Mouse (Mus musculus) c-Kit-positive CD71-negative TER-119-negative erythroid progenitor cells, embryonic 14.5 days (primary cell): ENCODE measurements around the gene Sac3d1.
A peak's percentile ranks its signal among the peaks of the same experiment; 100 is the strongest.

Experiments used
- DNase-seq: peaks from one replicate; pipeline ENCODE4 v3.0.0-alpha.2; 2013; ENCODE audit warnings: low read depth

Gene Sac3d1

DNA sequence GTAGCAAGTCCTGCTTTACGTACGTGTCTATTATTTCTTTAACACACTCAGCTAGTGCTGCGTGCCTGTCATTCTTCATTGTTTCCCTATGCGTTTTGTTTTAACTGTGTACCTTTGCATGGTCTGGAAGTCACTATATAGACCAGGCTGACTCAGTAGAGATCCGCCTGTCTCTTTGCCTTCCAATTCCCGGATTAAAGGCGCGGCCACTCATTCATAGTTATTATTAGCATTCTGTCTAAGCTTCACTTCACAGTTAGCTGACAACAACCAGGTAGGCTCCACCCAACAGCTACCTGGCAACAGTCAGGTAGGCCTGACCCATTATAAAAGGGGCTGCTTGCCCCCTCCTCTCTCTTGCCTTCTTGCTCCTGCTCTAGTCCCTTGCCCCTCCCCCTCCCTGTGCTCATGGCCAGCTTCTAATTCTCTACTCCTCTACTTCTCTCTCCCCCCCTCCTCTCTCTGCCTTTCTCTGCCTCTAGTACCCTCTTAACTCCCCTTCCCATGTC is 281 bp upstream of the Sac3d1 start:
- no peak for DNase-seq

DNA sequence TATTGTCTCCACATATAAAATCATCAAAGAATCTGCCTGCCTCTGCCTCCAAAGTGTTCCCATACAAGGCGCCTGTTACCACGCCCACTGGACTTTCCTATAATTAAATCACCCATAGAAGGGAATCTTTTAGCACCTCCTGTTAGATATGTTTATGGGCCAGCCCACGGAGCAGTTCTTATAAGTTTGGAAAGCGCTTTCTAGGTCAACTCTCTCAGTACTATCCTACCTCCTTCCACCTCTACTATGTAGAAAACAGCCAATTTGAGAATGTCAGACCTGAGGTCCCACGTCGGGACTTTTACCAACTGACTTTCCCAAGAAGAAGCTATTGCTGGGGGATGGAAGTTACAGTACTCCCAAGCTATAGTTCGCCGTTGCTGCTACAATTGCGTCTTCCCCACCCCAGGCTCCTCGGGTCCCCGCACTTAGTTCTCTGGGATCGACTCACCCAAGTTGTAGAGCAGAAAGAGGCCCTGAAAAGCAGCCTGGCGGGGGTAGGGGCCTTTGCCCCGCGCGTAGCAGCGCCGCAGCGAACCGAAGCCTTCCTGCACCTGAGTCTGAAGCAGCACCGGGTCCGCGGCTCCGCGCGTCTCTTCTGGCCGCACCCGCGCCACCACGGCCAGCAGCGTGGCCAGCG is 984 bp downstream of the Sac3d1 start:
- no peak for DNase-seq

DNA sequence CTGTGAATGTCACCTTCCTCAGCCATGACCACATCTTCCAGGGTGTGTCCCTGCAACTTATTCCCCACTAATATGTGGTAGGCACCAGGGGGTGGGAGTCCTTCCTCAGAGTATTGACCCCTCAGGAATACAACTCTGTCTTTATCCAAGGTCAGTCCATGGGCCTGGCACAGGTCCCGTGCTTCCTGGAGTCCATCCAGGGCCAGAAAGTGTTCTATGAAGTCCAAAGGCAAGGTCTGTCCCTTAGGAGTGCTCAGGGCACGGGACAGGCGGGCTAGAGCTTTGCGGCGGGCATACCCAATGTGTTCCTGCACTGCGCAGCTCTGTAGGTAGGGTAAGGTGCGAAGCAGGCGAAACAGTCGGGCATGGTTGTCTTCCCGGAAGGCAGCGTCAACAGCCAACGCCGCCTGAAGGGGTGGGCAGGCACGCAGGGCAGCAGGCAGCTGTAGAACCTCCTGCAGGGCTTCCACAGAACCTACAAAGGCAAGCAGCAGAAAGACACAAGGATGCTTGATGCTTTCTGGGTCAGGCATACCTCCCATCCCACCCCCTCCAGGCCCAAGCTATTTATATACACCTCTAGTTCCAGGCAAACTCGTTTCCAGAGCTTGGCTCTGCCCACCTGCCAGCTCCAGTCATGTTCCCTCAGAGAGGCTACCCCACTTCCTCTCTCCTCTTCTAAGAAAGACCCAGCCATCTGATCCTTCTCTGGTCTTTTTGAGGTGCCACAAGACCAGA is 2.2 kb downstream of the Sac3d1 start:
- DNase-seq: no peak

DNA sequence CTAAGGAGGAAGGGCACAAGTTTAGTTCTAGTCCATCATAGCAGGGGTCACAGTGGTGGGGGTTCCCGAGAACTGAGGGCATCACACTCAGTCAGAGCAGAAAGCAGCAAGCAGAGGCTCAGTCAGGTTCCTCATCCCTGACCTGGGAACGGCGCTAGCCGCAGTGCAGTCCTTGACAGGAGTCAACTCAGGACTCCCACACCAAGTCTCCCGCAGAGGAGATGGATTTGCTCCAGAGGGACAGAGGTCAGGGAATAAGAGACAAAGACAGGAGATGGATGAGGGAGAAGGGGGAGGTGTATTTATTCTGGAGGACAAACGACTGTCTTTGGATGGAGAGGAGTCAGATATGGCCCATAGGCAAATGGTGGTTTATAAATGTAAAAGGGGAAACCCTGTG is 5.3 kb downstream of the Sac3d1 start:
- no peak for DNase-seq

DNA sequence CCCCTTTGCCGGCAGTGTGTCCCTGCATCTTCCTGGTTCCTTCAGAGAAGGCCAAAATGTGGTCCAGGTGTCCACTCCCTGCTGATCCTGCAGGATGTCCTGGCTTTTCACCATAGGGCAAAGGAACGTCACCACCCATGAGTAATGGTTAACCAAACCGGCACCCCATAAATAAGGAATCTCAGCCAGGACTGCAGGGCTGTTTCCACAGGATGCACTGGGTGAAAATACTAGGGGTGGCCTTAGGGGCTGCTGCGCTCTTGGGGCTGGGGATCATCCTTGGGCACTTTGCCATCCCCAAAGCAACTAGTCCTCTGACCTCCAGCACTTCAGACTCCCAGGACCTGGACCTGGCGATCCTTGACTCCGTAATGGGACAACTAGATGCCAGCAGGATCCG is 12.9 kb downstream of the Sac3d1 start, which contains the start of gene Naaladl1:
Gene Naaladl1, plus strand, starts transcription at position 197 of the 400 bp plus-strand sequence.
- DNase-seq: no peak

DNA sequence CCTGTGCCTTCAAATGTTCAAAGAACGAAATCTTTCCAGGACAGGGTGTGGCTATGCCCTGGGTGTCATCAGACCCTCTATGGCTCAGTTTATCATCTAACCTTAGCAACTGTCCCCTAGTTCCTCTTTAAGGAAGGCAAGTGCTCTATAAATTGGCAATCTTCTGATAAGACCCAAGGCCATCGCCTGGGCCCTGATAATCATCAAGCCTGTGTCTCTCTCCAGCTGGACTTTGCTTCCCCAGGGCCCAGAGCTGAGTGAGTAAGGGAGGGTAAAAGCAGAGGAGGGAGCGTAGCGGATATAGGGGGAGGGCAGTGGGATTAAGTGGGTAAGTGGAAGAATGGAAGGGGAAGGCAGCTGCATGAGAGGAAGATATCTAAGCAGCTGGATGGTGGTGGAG is 14.0 kb downstream of the Sac3d1 start:
- DNase-seq: no peak

DNA sequence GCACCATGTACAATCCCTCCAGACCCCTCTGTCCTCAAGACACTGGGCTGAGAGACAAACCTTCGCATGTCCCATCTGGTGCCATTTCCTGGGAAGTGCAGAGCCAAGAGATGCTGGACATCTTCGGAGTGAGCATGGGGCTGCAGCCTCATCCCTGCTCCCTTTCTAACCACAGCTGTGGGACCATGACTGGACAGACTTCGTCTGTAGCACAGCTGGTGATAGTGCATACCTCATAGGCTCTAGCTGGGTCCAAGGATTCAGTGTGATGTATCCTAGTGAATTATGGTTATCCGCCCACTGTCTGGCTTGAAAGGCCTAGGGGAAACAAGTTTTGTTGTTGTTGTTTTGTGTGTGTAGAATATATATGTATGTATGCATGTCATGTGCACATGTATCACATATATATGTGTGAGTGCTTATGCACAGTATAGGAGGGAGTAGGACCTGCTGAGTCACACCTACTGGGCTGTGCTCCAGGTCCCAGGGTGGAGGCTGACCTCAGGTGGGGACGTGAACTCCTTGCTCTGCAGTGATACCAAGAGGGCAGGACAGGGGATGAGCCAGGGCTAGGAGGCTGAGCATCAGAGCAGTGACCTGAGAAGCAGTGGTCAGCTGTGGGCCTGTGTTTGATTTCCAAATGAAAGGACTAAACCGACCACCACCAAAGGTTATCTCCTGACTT is 16.1 kb downstream of the Sac3d1 start:
- DNase-seq: no peak

DNA sequence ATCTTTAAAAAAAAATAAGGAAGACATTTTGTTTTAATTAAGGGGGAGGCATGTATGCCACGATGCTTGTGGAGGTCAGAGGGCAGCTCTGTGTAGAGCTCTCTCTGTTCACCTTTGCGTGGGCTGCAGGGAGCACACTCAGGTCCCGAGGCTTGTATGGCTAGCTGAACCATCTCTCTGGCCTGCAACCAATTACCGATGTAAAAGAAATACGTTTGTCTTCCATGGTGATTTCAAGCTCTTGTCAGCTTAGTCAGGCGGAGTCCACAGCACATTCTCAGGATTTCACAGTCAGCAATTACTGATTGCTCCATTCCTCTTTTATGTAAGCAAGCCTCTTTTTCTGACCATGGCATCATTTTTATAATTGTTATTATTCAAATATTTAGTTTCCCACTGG is 17.3 kb downstream of the Sac3d1 start:
- DNase-seq: no peak

DNA sequence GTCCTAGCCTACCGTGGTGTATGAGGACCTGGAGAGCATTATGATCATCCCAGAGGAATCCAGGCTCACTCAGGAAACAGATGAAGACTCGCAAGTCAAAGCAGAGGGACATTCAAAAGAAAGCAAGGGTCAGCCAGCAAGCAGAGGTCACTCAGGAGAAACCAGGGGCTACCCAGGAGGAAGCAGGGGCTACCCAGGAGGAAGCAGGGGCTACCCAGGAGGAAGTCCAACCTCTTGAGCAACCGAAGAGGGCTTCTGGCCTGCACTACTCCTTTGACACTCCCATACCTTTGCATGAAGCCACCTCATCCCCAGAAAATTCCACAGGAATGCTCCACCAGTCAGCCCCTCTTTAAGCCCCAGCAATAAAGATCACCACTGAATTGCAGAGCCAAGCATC is 20.6 kb downstream of the Sac3d1 start:
- no peak for DNase-seq

DNA sequence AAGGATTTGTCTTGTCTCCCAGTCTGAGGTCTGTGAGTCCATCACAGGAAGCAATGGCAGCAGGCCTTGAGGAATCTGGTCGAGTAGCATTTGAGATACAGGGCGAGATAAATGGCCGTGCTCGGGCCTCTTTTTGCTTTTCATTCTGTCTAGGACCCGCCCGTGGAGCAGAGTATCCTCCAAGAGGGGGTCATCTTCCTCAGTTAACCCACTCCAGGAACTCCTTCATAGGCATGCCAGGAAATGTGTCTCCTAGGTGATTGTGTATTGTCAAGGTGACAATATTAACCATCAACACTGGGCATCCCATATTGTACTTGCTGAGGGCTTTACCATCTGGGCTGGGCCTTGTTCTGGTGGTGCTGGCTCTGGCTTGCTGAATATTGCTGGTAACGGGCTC is 24.3 kb downstream of the Sac3d1 start, which contains the start of gene AC131692.1:
Gene AC131692.1, plus strand, starts transcription at position 301 of the 400 bp plus-strand sequence.
- no peak for DNase-seq

DNA sequence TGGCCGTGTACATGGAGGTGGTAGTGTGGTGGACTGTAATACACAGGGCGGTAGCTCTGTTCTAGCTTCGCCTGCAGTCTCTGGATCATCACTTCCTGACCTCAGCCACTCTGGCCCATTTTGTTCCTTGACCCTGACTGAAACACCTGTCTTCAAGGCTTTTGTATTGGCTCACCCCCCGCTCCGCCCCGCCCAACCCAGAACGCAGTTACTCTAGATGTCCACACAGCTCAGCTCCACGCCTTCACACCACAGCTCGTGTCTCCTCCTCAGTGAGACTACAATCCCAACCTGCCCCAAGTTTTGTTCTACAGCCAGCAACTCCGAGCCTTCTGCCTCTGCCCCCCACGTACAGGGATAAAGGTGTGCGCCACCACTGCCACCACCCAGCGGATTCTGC is 29.6 kb downstream of the Sac3d1 start:
- DNase-seq: no peak

DNA sequence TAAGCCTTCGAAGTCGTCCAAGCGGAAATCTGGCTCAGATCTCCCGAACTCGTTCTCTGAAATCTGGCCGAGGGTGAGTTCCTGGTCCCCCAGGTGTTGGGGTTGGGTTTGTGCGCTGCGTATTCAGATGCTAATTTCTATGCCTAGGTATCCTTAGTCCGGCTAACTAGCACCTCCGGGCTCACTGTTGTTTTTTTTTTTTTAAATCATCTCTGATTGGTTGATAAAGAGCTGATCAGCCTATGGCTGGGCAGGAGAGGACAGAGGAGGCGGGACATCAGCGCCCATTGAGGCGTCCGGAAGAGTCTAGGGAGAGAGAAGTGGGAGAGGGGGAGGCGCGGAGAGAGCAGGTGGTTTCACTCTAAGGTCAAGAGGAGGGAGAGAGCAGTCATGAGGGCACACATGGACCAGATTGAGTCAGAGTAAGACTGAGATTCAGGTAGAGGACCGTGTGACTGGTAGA is 33.0 kb downstream of the Sac3d1 start:
- no peak for DNase-seq

DNA sequence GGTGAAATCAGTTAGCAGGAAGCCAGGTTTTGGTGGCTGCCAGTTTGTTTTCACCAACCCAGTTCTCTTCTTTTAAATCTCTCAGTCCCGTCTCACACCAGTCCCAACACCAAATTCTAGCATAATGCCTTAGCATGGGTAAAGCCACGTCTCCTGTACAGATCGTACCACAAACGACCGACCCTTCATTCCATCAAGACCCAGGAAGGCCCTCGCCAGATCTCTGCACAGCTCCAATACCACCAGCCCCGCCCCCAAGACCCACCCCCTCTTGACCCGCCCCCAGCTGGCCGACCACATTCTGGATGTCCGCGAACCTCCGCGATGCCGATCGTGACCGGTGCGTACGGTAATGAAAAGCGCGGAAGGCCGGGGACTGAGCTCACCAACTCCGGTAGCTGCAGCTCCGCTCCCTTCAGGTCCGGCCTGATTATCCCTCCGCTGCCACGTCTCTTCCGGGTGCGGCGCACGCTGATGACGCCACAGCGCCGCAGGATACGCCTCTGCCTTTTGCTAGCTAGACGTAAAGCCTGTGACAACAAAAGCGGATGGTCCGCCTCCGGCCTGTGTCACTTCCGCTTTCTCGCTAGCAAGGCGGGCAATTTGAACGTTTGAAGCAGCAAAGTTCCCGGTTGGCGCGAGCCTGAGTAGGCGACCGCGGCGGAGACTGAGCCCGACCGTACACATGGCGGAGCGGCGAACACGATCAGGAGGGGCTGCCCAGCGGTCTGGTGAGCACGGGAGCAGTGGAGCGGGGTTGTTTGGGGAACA is 33.8 kb downstream of the Sac3d1 start, which contains the start of the genes Zfpl1 and Cdca5:
Gene Zfpl1, minus strand, starts transcription at position 479 of the 771 bp plus-strand sequence.
Gene Cdca5, plus strand, starts transcription at position 506 of the 771 bp plus-strand sequence.
- DNase-seq: peak; percentile 97

DNA sequence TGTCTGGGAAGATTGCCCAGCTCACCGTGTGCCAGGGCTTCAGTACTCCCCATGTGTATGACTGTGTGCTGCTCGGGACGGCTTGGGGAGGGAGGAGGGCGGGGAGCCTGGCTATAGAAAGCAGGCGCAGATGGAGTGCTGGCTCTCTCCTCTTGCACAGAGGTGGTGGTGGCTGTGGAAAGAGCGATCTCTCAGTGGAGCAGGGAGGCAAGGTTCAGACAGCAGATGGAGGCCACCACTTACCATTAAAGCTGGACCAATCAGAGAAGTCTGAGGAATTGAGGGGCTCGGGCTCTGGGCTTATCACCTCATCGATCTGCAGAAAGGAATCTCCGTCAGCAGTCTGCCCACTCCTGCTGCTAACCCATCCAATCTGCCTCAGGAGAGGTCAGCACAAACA is 36.3 kb downstream of the Sac3d1 start, which contains the start of gene Gm28374:
Gene Gm28374, minus strand, starts transcription at position 101 of the 400 bp plus-strand sequence.
- DNase-seq: no peak

DNA sequence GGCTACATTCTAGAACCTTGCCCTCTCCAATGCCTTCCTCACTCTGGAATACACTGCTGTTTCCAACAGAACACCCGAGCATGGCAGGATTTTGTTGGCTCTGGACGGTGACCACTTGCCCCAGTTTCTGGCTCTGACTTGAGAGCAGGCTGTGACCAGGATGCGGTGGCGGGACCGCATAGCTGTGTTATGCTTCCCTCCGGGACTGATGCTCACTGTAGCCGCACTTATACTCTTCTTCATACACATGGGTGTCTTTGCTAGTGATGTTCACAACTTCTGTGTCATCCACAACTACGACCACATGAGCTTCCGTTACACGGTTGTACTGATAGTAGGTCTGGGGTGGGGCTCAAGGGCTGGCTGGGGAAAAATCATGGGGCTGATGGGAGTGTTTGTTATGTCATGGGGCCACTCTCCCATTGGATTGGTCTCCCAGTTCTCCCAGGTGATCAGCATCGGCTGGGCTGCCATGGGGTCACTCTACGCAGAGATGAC is 38.4 kb downstream of the Sac3d1 start, which contains the start of gene Tmem262:
Gene Tmem262, plus strand, starts transcription at position 51 of the 498 bp plus-strand sequence.
- DNase-seq: no peak

DNA sequence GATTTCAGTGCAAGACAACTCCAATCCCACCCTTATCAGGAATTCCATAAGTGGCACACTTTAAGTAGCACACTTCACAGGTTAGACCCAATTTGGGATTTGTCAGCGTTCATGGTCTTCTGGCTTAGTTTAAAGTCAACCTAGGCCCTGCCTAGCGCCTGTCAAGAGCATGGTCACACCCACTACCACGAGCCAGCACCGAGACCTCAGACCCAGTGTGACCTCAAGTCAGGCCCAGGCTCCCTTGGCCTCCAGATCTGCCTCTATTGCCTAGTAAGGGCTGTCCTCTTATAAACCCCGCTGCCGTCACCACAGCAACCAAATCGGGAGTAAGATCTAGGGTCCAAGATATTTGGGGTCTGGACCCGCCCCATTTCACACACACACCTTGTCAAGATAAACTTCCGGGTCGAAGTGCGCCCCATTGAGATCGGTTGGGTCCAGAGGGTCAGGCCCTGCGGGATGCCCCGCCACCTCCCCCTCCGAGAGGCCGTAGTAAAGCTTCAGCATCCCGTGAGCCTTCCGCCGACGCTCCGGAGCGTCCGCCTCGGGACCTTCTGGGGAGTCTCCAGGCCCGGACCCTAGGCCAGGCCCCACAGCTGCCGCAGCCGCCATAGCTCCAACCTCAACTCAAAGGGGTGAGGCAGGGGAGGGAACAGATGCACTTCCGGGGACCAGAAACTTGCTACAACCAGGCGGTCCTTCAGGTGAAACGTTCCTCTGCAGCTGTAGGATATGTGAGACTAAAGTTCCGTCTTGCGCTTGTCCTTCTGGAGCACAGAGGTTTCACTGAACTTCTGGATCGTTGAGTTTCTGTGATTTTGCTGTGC is 41.7 kb downstream of the Sac3d1 start, which contains the start of gene Vps51:
Gene Vps51, minus strand, starts transcription at position 668 of the 830 bp plus-strand sequence.
- DNase-seq: peak; percentile 89

DNA sequence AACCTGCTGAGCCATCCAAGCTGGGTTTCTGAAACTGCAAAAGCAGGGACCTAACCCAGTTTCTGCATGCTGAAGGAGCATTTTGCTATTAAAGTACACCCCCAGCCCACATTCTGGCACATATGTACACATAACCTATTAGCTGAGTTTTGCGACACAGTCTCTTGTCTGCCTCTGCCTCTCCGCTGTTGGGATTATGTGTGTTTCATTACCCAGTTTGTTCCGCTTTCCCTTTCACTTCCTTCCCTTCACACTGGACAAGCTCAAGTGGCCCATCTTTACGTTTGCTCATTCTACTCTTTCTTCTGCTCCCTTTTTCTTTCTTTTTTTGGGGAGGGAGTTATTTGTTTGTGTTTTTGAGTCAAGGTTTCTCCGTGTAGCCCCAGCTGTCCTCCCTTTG is 44.6 kb downstream of the Sac3d1 start:
- DNase-seq: no peak

DNA sequence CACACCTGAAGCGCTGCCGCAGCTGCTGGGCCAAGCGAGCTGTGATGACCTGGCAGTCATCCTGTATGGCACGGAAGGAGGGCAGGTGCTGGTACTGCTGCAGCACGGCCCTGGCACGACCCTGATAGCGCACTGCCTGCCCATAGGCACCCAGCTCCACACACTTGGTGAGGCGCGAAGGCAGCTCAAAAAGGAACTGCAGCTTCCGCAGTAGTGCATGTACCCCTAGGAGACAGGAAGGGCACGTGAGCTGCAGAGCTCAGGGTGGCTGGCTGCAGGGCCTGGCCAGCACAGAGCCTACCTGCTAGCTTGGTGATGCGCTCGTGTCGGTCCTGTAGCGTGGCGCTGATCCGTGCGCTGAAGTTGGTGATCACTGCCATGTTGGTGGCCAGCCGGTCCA is 47.2 kb downstream of the Sac3d1 start:
- no peak for DNase-seq

DNA sequence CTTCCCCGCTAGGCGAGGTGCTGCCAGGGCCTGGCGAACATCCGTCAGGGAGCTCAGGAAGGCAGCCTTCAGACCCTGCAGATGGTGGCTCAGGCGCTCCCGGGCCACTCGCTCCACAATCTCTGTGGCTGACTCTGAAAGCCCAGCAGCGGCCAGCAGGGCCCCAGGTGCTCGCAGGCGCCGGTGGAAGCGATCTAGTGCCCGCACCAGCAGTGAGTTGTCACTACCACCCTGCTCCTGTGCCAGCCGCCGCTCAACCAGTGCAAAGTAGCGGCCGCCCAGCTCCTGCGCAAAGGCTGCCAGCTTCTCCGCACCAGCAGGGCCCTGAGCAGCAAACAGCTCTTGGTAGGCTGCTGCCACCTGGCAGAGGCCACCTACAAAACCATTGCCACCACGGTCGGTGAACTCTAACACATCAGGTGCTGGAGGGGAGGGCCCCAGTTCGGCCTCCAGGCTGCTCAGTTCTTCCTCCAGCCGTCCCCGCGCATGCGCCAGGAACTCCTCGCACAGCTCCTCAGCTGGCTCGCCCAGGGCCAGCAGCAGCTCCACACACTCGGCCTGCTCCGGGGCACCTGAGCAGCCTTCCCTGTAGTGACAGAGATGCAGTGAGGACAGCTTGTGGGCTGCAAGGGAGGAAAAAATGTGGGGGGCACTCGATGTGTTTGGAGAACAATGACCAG is 47.7 kb downstream of the Sac3d1 start:
- no peak for DNase-seq

DNA sequence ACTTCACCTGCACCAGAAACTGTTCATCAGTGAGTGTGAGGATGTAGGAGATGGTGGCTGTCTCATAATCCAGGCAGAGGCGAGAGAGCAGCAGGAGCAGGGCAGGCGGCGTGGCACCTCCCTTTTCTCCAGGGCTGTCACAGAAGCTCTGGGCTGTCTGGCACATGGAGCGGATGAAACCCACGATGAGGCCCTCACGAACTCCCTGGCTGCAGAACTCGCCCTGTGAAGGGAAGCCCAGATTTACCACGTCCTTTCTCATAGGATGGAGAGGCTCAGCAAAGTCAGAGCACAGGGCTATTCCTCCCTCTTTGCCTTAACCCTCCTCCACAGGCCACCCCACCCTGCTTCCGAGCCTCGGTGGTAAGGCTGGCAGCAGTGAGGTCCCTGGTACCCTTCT is 48.6 kb downstream of the Sac3d1 start:
- DNase-seq: no peak
